Mouse (Mus musculus) ES-E14 (cell line): ENCODE results near the gene Cotl1.

Experiments
- CHD2 ChIP-seq: IDR thresholded peaks from 2 replicates; pipeline ENCODE4 v1.6.1; 2014; ENCODE audit warnings: mild to moderate bottlenecking, low read depth, low read length, inconsistent platforms
- MAFK ChIP-seq: IDR thresholded peaks from 2 replicates; pipeline ENCODE4 v1.6.1; 2014; ENCODE audit warnings: mild to moderate bottlenecking, low read depth, low read length, inconsistent platforms; ENCODE audit not compliant: insufficient read depth
- ZC3H11A ChIP-seq: IDR thresholded peaks from 2 replicates; pipeline ENCODE4 v1.6.1; 2012; ENCODE audit warnings: low read depth, mild to moderate bottlenecking, inconsistent platforms, low read length, borderline replicate concordance
- ZNF384 ChIP-seq: IDR thresholded peaks from 2 replicates; pipeline ENCODE4 v1.6.1; 2012; ENCODE audit warnings: low read depth, low read length, inconsistent platforms

DNA sequence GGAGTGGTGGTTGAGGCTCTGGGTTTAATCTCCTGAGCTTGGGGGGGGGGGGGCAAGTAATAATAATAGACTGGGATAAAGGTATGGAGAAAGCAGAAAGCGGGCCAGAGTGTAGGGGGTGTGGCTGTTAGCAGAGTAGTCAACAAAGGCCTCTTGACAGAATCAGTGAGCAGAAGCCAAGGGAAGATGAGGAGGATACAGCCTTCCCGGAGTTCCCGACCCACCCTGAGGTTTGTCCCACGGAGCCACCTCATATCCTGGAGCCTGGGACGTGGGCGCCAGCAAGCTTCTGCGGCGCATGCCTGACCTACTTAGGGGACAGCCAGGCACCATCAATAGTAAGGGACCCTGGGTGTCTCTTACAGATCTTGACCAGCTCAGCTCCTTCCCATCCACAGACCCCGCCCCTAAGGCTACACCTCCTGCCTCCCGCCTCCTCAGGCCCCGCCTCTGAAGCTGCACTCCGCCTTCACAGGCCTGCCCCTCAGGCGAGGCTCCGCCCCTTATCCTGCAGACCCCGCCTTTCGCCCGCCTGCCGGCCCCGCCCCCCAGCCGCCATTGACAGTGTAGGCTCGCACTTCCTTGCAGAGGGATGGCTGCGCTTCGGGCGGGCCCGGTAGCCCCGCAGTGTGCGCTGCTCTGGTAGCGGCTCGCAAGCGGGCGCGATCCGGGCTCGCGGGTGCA is 21.5 kb upstream of the Cotl1 start, which contains the start of gene Klhl36:
- TF ChIP-seq CHD2 (no peak), MAFK (no peak), ZNF384 (no peak), ZC3H11A (no peak)
